Mouse (Mus musculus) small intestine, adult 10 weeks (tissue): ENCODE data around the gene Nxf1. TPM values are rescaled to one million over a fixed set of nuclear protein-coding genes. Genes with fewer than 3 reads are reported as not detected.

ENCODE experiments used
- polyA plus RNA-seq: library from polyadenylated mRNA; stranded (reverse); fragments of 350-450 nt; fragmentation: Illumina TruSeq; extraction: RNeasy Lipid Tissue Mini Kit (QIAGEN cat#74804); gene quantifications from one replicate; pipeline ENCODE4 v1.2.3, GENCODE M21; 2014; ENCODE audit warnings: low replicate concordance

The Nxf1 gene
- 75.6 TPM for polyA plus RNA-seq

GRCm38 (mm10) chr19:8756635-8757387 is at the start of gene Nxf1:
Nxf1 (plus strand) TSS chr19:8757073.

DNA sequence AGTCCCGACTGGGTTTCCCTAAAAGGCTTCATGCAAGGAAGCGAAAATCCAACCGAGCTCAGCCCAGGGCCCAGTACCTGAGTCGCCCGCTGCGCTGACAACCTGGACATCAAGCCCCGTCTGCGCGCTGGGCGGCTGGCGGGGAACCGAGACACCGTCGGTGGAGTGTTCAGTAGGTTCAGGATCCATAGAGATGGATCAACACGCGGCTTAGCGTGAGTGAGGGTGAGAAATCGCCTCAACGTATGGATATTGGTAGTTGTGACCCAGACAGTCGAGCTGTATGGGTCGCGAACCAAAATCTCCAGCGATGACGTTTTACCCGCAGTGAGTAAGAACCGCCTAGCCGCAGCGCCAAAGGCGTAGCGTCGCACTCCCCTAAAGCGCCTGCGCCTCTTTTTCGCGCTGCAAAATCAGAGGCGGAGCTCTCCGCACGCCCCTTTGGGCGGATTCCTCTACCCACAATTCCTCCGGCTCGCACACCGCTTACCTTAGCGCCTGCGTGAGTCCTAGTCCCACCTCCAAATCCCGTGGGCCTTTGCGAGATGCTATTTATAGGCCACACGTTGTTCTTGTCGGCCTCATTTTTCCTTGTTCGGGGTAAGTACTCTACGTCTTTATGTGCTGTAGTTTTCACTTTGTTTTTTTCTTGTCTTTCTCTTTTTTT is 33.8 kb upstream of the Nxf1 start, which contains the start of gene Slc3a2:
Gene Slc3a2 (minus strand): TSS at position 463 of the 667 bp plus-strand sequence.

DNA sequence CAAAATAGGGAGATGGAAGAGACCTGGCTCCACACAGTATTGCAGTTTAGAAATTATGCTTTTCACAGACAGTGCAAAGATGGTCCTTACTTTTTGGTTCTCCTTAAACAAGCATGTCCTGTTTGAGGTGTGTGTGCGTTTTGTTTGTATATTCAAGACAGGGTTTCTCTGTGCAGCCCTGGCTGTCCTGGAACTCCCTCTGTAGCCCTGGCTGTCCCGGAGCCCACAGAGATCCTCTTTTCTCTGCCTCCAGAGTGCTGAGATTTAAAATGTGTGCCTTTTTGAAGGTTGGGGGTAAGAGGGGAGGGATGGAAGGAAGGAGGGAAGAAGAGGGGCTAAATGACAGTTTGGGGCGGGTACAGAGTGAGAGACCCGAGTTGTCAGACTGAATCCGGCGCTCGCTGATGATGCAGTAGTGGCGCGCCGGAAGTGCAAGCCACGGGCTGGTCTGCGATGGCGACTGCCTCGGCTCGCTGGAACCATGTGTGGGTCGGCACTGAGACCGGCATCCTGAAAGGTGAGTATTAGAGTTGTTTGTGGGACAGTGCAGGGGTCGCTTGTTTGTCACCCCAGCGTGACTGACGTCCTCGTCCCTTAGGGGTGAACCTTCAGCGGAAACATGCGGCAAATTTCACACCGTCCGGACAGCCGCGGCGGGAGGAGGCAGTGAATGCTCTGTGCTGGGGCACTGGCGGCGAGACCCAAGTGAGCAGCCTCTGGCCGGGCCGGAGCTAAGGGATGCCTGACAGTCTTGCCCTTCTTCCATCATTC is 21.3 kb upstream of the Nxf1 start, which contains the start of gene Wdr74:
Gene Wdr74 (plus strand): TSS at position 439 of the 771 bp plus-strand sequence.

DNA sequence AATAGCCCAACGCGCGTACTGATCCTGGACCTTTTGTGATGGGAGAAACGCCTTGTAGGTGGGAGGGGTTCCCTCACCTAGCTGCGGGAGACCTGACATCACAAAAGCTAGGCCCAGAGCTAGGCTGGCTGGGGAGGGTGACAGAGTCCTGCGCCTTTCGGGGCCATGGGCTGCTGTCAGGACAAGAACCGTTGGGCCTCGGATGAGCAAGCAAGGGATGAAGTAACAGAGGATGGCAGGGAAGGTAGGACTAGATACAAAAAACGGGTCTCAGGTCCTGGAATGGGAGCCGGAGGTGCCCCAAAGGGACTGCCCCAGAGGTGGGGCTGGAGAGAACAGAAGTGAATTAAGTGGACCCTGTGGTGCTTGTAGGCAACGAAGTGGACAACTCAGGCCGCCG is 16.3 kb upstream of the Nxf1 start, which contains the start of gene 1700092M07Rik:
Gene 1700092M07Rik (plus strand): TSS at position 116 of the 400 bp plus-strand sequence.

GRCm38 (mm10) chr19:8741243-8741869 is 15.5 kb upstream of the Nxf1 start, which contains the start of gene Stx5a:
Stx5a (plus strand) TSS chr19:8741413.

GRCm38 (mm10) chr19:8770567-8771270 is 13.8 kb downstream of the Nxf1 start, which contains the start of gene Tmem223:
Tmem223 (plus strand) TSS chr19:8770996.

GRCm38 (mm10) chr19:8774086-8774835 is 17.4 kb downstream of the Nxf1 start, which contains the start of gene Tmem179b:
Tmem179b (minus strand) TSS chr19:8774467.

GRCm38 (mm10) chr19:8786008-8786781 is 29.3 kb downstream of the Nxf1 start, which contains the start of gene Taf6l:
Taf6l (minus strand) TSS chr19:8786417.

GRCm38 (mm10) chr19:8798264-8798946 is 41.5 kb downstream of the Nxf1 start, which contains the start of gene Polr2g:
Polr2g (minus strand) TSS chr19:8798577.

DNA sequence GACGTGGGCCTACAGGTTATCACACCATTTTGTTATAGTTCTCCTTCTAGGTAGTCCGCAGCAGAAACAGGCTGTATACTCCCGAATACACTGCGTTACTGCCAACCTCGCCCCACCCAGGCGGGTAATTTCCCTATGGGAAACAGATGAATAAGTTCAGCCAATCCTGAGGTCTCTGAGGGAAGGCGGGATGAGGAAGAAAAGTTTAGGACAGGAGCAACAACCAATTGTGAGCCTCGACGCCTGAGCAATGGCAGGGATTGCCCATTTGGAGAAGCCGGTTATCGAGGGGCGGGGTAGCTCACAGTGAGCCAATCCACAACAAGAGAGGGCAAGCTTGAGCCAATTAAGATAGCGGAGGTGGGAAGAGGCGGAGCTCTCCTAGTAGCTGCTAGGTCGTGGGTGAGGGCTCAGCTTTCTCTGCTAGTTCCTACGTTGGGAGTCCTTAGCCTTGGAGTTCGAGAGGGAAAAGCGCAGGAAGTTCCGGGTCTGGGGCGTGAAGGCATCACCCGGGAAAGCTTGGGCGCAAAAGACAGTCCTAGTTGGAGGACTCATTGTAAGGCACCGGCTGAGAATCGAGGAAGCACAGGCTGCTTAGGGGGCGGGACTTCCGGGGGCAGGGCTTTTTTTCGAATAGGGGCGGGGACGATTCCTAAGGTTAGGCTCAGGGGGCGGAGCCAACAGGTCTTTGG is 45.4 kb downstream of the Nxf1 start, which contains the start of gene Zbtb3:
Gene Zbtb3 (plus strand): TSS at position 426 of the 692 bp plus-strand sequence.

GRCm38 (mm10) chr19:8818801-8819595 is 62.1 kb downstream of the Nxf1 start, which contains the start of gene Ttc9c:
Ttc9c (minus strand) TSS chr19:8819333.

GRCm38 (mm10) chr19:8819596-8820423 is 62.9 kb downstream of the Nxf1 start, which contains the start of gene Hnrnpul2:
Hnrnpul2 (plus strand) TSS chr19:8820010.

